Mouse (Mus musculus): ENCODE results near the gene Ksr2.
A peak's percentile ranks its signal among the peaks of the same experiment; 100 is the strongest.
"Not testable (repeated sequence)": the region's sequence is repeated elsewhere in the genome, so short reads cannot be mapped to it uniquely, and the experiment has no call there.

The Ksr2 gene

DNA sequence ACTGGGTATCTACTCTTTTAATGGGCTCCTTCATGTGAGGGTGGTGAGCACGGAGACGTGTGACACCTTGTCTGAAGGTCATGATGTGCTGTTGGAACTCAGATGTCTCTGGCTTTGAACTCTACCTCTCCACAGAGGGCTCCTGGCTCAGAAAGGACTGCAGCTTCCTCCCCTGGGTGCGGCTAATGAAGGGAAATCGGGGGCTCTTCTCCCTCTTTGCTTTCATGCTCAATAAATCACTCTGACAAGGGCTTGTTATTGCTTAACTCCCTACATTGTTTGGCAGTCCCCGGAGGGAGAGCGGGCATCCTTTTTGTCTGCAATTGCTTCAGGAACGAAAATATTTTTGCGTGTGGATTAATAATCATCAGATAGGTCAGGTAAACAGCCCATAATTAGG is 127.9 kb downstream of the Ksr2 start:
- DNase-seq: peak; percentile 39

DNA sequence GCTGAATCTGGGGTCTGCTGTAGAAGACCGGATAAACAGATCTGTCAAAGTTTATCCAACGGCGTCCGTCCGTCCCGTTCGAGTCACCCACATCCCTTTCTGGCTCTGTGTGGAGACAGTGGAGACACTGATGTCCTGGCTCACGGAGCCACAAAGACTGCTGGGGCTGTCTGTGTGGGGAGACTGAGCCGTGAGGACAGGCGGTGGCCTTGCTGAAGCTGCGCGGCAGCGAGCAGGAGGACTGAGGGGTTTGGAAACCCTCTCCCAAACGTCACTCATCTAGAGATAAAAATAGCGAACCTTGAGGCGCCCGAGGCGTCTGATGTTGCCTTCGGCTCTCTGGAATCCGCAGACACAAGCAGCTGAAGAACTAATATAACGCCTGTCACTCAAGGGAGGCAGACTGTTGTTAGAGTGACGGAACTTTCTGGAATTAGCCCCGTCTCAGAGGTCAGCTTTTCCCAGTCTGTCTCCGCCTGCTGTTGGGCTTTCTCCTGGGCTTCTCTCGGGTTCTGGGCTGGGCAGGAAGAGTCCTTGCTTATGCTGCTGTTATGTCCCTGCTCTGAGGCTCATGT is 133.0 kb downstream of the Ksr2 start:
- DNase-seq: no peak

DNA sequence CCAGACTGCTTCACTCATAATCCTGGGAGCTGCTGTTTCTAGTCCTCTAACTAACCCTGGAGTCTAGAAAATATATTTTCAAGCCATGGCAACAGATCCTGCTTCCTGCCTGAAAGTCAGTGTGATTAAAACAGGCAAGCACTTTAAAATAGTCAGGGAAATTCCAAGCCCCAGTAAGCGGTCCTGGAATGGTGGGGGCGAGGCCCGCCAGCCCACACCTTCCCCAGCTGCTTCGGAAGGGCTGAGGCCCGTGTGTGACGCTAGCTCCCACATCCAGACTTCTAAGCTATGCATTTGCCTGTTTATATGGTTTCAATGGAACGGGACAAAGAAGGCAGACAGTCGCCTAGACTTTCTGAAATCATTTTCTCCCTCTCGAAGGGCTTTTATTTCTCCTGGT is 137.2 kb downstream of the Ksr2 start:
- DNase-seq: no peak

DNA sequence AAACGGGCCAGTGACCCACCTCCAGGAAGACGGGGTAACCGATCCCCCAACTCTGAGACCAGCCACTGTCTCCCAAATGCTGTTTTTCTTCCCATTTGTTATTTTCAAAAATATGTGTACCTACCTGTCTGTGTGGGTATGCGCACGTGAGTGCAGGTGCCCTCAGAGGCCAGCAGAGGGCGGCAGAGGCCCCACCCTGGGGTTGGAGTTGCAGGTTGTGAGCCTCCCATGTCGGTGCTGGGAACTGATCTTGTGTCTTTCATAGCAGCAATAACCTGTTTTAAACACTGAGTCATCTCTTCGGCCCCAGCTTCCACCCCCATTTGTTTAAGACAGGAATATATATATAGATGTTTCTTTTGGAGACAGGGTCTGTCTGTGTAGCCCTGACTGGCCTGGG is 138.3 kb downstream of the Ksr2 start:
- DNase-seq: no peak

DNA sequence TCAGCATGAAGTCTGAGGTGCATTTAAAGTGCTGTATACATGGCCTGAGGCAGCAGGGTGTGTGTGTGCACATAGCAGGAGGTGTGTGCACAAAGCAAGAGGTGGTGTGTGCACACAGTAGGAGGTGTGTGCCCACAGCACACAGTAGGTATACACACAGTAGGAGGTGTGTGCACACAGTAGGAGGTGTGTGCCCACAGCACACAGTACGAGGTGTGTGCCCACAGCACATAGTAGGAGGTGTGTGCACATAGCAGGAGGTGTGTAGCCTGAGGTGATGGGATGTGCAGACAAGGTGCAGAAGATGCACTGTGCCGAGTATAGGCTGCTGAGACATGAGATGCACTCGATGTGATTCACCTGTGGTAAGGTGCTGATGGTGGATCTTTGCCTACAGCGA is 140.7 kb downstream of the Ksr2 start:
- DNase-seq: no peak

DNA sequence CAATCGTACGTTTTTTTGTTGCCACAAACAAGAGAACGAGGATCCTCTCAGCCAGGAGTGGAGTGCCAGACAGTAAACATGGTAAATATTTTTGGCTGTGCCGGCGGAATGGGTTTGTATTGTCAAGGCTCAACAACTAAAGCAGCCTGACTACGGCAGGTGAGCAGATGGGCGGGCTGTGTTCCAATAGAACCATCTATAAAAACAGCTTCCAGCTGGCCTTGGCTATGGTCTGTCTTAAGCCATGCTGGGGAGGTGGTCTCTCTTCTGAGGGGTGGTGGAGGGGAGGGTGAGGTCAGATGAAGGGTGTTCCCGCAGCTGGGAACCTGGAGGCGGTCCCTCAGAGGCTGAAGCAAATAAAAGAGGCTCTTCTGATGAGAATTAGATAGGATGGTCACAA is 142.8 kb downstream of the Ksr2 start:
- DNase-seq: no peak

DNA sequence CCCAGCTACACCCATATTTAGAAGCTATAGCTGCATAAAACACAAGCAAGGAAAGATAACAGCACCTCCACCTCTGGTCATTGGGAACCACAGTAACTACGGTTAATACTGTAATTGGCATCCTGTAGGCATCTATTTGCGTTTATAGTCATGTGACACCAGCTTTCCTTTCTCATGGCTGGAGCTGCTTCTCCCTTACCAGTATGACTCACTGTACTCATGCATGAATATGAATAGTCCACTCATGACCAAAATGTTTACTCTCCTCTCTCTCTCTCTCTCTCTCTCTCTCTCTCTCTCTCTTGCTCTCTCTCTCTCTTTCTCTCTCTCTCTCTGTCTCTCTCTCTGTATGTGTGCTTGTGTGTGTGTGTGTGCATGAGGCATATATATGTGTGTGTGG is 147.3 kb downstream of the Ksr2 start:
- DNase-seq: no peak

DNA sequence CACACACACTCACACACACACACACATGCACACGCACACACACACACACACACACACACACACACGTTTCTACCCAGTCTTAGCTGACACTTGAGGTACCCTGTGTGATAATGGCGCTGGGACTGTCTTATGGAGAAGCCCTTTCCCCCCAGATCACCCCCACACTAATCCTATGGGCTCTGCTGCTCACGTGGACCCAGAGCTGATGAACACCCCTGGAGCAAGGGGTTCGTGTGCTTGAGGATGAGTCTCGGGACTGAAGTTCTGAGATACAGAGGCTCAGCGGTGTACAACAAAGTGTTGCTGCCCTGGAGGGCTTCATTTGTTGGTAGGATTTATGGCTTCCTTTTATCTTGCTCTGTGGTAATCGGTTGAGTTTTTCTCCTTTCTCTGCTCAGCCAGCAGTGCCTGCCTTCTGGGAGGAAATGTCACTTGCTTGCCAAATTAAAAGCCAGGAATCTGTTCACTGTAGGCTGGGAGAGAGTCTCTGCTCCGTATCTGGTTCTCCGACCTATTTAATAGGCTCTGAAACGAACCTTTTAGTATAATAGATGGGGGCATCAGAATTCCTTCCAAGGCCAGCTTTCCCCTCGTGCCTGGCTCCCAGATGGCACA is 152.4 kb downstream of the Ksr2 start:
- DNase-seq: no peak

DNA sequence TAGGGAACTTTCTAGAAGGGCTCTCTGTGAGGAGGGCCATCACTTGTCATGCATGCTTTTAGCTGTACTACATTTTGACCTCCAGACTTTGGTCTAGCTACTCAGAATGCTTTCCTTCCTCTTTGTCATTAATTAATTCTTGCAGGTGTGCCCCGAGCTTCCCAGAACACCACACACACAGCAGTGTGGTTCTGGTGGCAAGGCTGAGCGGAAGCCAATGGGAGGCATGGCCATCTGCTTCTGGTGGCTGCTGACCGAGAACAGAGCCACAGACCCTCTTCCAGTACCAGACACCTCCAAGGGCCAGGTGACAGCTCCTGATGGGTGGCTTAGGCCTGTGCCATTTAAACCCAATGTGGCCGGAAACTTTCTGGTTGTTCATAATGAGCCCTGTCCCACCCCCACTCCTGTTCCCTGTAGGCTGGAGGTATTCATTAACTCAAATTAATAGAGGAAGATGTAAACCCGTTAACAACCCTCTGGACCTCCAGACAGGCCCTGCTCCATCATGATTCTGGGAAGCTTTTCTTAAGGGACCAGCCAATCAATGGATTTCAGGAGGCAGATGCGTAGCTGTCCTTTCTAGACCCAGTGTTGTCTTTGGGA is 155.5 kb downstream of the Ksr2 start:
- DNase-seq: no peak

DNA sequence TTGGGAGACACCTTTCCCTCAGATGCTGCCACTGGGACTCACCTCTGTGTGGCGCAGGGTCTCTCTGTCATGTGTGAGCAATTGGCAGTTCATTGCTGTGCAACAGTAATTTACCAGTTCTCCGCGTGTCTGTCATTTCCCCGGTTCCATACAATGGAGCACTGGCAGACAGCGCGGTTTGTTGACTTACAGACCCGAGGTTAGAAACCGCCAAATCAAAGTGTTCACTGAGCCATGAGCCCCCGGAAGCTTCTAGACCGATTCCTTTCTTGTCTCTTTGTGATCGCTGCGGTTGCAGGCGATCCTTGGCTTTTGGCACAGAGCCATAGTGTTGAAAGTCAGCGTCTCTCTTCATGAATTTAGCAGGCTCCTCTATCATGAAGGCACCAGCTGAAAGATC is 158.6 kb downstream of the Ksr2 start:
- peak; percentile 55 for DNase-seq

DNA sequence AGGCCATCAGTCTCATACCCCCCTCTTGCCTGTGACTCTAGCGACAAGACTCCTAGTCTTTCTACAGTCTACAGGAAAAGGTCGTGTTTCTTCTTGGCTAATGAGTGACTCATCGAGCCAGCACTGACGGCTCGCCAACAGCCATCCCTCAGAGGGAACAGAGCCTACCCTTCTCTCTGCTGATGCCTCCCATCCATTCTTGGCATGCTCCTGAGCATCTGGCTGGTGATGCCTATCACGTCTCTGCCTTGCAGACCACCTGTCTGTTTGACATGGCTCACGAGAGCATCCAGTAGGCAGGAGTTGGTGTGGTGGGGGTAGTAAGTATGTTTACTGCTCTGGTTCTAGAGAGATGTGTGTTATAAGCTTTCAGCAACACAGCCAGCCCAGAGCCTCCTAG is 161.1 kb downstream of the Ksr2 start:
- no peak for DNase-seq

DNA sequence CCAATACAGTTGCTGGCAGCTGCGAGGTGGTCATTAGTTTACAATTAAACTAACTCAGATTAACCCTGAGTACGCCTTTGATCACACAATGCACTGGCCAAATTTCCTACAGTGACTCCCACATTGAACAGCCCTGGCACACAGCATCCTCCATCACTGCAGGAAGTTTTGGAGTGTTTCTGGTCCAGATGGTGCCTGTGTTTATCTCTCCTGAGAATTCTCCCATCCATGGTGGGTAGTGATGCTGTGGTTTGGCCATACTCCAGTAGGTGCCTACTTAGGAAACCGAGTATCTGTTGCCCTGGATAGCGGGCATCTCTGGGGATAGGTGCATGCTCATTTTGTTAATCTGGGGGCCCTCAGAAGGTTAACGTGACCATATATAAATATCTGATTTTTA is 163.8 kb downstream of the Ksr2 start:
- no peak for DNase-seq

DNA sequence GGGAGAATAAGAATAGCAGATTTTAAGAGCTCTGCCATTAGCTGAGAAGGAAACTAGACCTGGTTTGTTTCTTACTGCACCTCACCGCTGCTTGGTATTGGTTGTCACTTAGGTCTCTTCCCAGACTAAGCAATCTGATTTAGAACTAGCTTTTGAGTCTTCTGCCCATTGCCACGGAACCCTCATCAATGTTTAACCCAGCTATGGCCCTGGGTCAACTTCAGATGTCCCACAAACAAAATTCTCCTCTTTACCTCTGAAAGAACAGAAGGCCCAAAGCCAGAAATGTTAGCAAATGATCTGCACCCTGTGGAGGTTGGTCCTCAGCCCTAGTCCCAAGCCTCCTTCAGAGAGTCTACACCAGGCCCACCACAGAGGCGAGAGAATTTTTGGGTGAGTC is 167.9 kb downstream of the Ksr2 start:
- no peak for DNase-seq

DNA sequence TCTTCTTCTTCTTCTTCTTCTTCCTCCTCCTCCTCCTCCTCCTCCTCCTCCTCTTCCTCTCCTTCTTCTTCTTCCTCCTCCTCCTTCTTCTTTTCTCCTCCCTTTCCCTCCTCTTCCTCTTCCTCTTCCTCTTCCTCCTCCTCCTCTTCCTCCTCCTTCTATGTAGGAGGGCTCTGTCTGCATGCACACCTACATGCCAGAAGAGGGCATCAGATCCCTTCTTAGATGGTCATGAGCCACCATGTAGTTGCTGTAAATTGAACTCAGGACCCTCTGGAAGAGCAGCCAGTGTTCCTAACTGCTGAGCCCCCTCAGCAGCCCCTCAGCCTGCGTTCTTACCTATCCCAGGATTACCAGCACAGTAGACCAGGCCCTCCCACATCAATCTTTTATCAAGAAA is 170.6 kb downstream of the Ksr2 start:
- no peak for DNase-seq

DNA sequence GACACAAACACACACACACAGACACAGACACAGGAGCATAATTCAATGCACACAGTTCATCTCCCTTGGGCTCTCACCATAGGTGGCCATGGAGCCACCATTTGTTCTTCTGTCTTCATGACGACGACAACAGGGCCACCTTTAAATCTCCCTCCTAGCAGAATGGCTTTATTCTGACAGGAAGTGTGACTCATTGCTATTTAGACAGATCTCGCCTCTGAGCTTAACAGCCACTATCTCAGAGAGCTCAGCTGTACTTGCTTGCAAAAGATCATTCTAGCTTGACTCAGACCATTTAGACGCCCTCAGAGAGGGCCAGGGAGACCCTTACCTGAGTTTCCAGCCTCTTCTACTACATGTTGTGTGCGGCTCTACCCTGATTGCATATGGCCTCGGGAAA is 175.5 kb downstream of the Ksr2 start:
- no peak for DNase-seq

DNA sequence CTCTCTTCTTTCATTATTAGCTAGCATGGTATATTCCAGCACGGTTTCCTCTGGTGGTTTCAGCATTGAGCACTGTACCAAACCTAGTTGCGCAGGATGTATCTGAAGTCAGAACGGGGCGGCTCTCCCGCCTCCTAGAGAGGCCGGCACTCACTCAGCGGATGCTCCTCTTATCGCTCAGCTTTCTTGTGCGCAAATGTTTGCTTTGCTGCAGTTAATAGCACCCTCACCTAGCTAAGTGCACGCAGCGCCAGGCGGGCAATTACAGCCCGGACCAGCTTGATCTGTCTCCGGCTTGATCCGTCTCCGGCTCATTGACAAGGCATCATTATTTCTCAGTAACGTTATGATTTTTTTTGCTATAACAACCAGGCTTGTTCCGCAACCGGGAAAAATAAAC is 179.5 kb downstream of the Ksr2 start:
- DNase-seq: no peak

DNA sequence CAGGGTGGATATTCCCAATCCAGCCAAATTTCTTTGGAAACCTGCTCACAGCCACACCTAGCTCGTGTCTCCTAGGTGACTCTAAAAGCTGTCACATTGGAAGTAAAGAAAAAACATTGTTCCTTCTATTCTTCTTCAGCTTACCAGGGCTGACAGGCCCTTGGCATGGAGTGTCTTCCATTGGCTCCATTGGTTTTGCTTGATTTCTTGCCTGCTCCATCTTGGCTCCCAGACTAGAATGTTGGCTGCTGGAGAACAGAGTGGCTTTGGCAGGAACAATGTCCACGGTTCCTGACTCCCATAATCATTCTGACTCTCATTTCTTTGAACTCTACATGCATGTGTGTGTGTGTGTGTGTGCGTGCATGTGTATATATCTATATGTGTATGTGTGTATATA is 183.0 kb downstream of the Ksr2 start:
- no peak for DNase-seq

DNA sequence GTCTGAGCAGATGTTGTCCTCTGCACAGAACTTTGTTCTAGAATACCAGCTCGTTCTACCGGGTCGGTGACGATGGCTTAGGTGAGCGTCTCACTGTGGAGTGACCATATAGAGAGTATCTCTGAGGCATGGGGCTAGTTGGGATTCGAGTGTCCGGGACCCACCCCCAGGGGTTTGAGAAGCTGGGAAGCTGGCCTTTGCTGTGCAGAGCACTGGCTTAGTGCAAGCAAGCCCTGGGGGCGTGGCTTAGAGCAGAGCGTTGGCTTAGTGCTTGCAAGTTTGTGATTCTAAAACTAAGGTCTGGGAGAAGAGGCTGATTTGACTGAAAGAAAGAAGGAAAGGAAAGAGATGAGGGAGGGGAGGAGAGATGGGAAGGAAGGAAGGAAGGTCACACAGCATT is 188.2 kb downstream of the Ksr2 start:
- DNase-seq: no peak

DNA sequence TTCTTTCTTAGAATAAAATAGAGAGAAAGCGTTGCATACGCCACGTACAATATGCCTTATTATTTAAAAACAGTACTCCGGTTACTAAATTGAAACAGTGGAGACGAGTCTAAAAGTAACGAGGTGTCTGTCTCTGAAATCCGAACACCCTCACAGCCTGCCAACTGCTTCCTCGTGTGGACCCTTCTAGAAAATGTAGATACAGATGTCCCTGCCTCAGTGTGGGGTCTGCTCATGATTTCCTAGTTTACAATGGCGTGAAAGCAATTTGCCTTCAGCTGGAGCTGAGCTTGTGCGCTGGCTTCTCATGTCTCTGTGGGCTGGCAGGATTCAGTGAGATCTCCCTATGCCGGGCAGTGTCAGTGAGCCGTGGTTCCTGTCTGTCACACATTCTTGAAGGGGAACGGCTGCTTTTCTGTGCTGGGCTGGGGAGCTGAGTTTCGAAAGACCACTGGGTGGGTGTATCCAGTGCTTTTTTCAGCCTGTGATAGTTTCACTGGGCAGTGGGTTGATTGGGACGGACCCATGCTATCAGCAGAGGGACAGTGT is 194.0 kb downstream of the Ksr2 start:
- DNase-seq: no peak

DNA sequence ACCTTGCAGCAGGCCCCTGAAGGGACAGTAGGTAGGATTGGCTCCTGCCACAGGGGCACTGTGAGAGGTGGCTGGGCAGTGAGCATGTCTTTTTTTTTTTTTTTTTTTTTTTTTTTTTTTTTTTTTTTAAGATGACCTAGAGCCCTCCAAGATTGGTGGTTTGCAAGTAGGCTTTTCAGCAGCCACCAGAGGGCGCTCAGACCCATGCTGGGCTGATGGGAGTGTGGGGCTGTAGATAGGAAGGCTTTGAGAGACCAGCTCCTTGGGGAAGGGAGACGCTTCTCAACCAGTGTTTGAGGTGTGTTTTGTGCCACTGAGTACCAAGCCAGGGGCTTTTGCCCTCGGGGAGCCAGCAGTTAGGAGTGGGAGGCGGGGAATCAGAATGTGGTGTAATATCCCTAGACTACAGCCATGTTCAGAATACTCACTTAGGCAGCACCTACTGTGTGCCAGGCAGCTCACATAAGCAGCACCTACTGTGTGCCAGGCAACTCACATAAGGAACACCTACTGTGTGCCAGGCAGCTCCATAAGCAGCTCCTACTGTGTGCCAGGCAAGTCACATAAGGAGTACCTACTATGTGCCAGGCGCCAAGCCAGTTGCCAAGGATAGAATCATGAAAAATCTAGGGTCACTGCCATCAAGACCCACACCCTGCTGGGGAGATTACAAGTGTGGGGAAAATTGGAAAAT is 200.7 kb downstream of the Ksr2 start:
- peak; percentile 86 for DNase-seq

DNA sequence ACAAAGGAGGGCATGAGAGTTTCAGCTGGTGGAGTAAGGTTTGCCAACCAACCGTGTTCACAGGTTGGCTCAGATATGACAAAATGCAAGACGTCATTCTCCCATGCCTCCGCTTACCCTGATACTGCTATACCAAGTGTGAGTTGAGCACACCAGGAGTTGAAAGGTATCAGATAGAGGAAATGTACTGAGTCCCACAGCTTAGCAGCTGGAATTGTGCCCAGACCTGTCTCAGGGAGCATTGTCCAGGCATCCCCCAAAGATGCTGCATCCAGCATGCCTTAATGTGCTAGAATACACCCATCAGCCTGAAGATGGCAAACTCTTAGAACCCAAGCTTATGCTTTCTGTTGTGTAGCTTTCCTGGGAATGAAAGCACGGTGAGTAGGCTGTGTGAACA is 206.5 kb downstream of the Ksr2 start:
- no peak for DNase-seq

DNA sequence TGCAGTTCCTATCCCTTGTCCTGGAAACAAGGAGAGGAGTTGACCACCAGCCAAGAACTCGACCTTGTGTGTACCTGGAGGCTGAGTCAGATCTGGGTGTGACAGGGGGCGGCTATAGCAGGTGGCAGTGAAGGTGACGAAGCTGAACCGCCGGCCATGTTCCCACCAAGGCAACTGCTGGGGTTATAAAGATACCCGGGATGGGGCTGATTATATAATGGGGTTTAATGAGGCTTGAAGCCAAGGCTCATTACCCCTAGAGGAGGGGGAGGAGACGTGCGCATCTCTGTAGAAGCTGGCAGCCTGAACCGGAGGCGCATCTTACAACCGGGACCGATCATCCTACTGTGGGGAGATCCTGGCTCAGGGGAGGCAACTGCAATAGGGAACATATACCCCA is 208.4 kb downstream of the Ksr2 start:
- DNase-seq: peak; percentile 84

DNA sequence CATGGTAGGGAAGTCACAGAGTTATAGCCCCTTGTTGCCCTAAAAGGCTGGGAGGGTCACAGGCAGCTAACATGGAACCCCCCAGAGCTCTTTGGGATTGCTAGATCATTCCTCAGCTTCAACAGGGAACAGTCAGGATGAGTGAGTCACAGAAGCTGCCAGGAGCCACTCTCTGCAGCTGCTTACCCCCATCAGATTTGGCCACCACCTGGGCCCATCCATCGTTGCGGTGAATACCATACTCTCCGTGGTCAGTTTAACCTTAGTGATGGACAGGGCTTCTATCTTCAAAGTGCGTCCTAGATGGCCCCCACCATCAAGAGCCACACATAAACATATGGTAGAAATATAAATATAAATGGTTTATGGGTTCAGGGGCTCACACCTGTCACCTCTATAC is 209.4 kb downstream of the Ksr2 start:
- not testable (repeated sequence) for DNase-seq

DNA sequence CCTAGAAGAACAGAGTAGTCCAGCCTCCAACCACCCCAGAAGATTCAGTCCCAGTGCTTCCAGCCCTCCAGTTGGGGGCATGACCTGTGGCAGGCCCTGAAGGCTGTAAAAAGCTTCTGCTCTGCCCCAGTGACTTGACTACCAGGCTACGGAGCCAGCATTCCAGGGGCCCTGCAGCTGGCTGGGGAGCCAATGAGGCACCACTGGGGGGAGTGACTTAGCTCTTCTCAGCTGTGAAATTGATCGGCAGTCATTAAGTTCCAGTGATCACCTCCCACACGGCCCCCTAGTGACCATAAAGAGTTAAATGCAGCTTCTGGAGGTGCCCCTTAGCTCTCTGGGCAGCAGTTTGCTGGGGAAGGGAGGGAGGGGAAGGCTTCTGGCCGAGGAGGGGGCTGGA is 213.1 kb downstream of the Ksr2 start:
- peak; percentile 34 for DNase-seq
